Mouse (Mus musculus) brain, embryonic 18.5 days (tissue): Measurements from ENCODE around the gene Vmp1.

Experiments used
- DNase-seq: peaks from one replicate; pipeline ENCODE4 v3.0.0-alpha.2; 2012; ENCODE audit warnings: low read depth, low spot score

The Vmp1 gene

DNA sequence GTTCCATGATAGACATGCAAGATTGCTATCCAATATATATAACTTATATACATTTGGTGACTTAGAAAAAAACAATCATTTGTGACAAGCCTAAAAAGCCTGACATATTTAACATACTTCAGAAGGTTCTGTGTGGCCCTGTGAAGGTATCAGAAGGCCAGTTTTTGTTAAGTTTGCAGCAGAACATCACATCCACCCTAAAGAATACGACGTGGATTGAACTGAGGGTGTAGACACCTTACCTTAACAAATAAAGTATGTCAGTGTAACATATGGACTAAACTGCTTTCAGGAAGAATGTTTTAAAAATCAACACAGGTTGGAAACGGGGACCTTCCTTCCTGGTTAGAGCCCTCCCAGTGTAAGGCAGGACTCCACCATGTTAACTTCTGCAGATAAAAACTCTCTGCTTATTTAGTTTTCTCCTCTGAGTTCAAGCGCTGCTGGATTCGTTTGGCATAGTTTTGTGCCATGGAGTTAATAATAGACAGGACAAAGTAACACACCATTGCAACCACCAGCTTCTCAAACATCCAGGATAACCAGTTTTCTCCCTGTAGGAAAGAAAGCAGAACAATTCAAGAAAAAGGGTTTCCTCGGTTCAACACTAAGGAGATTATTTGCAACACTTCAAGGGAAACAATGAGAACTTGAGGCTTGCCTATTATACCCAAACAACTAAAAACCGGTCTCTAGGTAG lies 98.6 kb downstream of the Vmp1 start:
- no peak for DNase-seq

GRCm38 (mm10) chr11:86583990-86584897 lies 99.4 kb downstream of the Vmp1 start:
- no peak for DNase-seq

DNA sequence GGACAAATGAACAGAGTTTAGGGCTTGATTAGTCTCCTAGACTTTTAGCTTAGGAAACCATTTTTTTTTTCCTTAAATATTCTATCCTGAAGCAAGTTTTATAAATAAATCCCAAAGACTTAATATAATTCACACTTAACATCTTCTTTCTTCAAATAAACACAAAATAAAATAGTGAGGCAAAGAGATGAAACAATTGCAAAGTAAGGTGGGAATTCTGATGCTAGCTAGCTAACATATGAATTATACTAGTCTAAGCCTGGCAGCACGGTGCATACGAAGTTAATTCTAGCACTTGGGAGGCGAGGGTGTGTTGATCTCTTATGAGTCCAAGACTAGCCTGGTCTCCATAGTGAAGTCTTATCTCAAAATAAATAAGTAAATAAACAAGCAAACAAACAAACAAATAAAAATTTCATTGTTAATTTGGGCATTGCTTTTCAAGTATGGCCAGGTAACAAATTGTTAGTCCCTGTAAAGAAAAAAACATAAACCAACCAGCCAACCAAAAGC lies 100.3 kb downstream of the Vmp1 start:
- DNase-seq, result no peak

DNA sequence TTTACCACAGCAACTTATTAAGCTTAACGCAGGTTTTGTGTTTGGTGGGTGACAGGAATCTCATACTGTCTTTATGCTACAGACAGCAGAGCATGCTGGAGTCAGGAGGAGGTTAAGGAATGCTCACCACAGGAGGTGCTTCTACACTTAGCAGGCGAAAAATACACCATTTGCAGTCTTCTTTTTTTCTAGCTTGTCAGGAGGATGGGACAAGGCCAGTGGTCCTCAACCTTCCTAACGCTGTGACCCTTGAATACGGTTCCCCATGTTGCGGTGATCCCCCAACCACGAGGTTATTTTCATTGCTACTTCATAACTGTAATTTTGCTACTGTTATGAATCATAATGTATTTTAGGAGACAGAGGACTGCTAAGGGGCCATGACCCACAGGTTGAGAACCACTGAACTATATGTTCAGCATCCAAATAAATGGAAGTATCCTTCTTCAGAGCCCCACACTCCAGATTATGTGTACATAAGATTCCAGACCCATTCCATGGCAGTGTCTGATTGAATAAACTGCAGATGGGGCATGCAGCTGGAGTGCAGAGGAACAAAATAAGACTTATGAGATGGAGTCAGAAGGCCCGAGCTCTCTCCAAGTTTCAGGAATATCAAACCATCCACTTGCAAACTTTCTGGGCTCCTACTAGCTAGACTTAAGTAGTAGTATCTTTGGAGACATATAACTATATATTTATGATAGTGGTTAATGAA lies 100.9 kb downstream of the Vmp1 start:
- DNase-seq, result no peak

- no peak for DNase-seq
Observed at GRCm38 (mm10) chr11:86581943-86582542, 101.6 kb downstream of the Vmp1 start.

DNA sequence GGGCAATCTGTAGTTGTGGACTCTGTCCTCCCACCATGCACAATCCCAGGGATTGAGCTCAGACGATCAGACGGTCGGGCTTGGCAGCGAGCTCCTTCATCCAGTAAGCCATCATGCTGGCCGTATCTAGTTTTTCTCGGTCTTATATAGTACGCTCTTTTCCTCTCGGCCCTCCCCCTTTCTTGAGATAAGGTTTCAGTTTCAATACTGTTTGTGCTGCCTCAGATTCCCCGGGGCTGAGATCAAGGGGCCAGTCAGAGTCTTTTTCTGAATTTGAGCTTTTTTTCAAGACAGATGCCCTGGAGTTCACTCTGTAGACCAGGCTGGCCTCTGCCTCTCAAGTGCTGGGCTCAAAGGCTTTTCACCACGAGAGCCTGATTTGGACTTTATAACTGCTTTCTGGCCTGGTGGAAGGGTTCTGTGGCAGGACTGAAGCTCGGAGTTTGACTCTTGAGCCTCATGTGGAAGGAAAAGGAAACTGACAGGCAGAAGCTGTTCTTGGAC lies 102.3 kb downstream of the Vmp1 start:
- no peak for DNase-seq

DNA sequence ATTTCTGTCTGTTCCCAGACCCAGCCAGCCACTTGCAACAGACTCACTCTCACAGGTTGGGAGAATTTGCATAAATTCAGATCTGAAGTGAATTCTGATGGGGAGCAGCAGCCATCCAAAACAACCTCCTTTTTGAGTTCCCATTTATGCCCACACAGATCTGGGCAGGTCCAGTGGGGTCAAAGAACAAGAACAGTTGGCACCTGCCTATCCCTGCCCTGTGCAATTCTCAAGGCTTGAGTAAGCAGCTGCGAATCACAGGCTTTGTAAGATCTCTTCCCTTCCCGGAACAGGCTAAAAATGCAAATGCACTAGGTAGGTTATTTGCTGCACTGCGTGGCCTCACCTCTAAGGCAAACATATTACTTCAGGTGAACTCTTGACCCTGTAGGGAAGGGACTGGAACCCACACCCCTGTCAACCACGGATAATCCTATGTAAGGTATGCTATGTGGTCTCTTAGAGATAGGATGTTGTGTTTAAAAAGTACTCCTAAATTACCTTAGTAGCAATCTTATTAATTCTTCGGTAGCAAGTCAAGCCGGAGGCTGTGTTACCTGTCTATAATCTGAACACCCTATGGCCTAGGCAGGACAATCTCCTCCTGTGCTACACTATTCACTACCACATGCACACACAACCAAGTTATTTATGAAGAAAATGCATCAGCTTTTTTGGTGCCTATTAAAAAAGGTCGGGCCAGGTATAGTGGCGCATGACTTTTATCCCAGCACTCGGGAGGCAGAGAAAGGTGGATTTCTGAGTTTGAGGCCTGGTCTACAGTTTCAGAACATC lies 103.1 kb downstream of the Vmp1 start:
- no peak for DNase-seq

DNA sequence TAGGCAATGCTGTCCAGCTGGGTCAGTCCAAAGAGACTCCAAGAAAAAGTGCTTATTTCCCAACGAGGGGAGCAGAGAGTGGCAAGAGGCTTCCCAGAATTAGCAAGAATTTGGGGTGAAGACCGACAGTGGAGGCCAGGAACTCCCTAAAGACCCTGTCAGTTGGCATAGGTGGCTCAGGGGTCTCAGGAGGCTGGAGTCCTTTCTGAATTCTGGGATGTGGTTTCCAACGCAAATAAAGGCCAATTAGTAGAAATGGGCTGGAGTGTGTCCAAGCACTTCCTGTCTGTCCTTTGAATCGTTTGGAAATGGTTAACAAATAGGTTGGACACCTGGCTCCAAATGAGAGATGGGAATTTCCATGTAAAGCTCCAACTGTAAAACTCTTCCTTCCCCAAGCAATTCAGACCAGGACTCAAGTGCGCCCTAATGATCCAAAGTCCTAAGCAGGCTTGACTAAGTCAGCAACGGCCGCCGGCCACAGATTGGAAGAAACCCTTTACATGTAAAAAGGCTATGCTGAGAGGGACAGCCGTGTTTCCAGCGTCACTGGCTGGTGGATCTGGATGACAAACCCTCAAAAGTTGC lies 103.8 kb downstream of the Vmp1 start:
- no peak for DNase-seq

- DNase-seq, result no peak
Observed at GRCm38 (mm10) chr11:86578809-86579730, 104.6 kb downstream of the Vmp1 start.

GRCm38 (mm10) chr11:86578106-86578808 lies 105.4 kb downstream of the Vmp1 start:
- no peak for DNase-seq

DNA sequence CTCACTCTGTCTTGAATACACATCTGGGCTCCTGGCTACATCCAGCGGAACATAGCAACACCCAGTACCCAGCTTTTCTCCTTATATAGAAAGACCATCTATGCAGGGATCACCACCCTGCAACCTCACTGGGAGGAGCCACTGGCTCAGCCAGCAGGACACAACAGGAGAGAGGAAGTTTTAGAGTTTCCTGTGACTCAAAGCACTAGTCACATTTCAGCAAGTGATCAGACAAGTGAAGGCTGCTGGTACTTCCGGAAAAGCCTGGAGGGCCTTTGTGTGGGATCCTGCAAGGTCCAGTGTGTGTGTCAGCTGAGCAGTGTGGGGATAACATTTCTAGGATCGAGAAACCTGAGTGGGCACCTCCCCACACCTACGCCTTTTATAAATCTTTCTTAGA lies 106.4 kb downstream of the Vmp1 start:
- no peak for DNase-seq

DNA sequence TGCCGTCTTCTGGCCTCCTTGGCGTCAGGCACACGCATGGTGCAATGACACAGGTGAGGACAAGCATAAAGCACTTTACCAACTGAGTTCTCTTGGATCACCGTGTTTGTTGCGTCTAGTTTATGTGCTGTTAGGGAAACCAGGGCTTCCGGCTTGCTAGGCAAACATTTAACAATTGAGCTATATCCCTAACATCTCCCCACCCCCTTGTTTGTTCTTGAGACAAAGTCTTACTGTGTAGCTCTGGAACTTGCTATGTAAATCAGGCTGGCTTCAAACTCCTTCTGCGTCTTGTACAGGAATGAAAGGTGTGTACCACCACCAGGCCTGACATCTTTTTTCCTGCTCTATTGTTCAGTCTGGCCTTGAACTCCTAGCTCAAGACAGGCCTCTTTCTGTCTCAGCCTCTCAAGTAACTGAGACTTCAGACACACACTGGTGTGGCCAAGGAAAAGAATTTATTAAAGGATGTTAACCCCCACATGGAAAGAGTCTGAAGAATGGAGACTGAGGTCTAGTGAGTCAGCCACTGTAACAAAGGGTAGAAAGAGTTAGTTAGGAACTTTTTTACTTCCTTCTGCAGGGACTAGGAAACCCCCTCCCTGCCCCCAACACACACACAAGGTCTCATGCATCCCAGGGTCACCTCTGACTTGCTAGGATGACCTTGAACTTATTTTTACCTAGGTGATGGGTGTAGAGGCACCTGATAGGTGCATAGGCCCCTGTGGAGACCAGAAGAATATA lies 107.8 kb downstream of the Vmp1 start:
- no peak for DNase-seq

DNA sequence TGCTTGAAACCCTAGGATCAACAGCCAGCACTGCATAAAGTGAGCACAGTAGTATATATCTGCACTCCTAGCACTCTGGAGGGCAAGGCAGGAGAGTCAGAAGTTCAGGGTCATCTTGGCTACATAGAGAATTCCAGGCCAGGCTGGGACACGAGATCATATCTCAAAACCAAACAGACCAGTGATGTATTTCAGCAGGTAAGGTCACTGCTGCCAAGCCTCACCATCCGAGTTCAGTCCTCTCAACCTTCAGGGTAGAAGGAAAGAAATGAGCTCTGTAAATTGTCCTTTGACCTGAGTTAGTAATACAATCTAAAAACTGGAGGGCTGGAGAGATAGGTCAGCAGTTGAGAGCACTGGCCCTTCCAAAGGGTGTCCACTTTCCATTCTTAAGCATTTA lies 109.2 kb downstream of the Vmp1 start:
- DNase-seq, result no peak

DNA sequence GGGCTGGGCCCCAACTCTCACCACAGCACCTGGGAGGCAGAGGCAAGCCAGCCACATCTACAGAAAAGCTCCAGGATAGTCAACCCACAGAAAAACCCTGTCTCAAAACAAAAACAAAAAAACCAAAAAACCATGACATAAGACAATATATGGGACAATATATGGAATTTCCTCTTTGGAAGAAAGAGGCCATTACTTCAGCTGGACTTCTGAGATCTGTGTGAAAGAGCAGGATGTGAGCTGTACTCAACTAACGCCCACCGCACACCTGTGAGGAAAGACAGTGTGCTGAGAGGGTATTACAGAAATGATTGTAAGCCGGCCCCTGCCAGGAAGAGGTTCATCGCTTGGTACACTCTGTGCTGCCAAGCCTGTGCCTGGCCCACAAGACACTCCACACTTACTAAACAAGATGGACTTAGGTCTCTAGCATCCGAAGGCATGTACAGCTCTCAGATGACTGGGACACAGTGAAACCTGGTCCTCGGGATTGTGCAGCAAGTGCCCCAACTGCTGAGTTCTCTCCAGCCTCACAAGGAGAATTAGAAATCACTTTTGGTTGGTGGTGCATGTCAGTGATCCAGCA lies 109.9 kb downstream of the Vmp1 start:
- no peak for DNase-seq

- no peak for DNase-seq
Observed at GRCm38 (mm10) chr11:86572623-86573022, 111.0 kb downstream of the Vmp1 start.

GRCm38 (mm10) chr11:86571871-86572270 lies 111.8 kb downstream of the Vmp1 start:
- DNase-seq, result no peak

DNA sequence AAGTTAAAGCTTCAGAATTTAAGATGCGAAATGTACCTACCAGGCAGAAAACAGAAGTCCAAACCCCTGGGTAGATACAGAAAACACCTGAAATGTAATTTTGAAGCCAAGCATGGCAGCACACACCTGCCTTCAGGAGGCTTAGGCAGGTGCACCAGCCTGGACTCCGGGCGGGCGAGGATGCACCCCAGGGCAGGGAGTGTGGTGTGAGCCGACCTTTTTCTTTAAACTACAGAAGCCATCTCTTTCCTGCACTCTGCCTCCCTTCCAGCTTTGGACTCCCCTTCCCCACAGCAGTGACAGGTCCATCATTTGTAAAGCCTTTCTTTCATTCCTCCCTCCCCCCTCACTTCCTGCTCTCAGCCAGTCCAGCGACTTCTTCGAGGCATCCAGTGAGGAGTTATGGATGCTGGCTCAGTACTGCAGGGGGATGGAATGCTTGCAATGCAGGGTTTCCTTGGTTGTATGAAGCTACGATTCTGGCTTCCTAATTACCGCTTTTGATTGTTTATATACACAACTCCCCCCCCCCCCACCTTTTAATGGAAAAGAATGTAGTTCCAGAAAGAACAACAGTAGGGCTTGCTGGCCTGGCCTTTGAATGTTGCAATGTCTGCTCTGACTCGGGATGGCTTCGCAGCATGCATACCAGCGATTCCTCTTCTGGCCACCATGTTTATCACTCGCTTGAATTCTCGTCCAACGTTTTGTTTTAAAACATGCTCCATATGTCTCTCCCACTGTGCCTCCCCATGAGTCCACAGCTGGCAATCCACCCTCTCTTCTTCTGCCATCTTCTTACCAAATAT lies 112.4 kb downstream of the Vmp1 start:
- no peak for DNase-seq
